Mouse (Mus musculus) C2C12 (cell line): Measurements from ENCODE around the gene Ckm.

Experiments used
- CTCF ChIP-seq: IDR thresholded peaks from one replicate; pipeline ENCODE4 v1.5.1; 2011; ENCODE audit not compliant: control insufficient read depth, insufficient read depth, insufficient read length
- MAX ChIP-seq: IDR thresholded peaks from one replicate; pipeline ENCODE4 v1.6.1; 2011; ENCODE audit warnings: mild to moderate bottlenecking, control low read depth
- MYOG ChIP-seq: IDR thresholded peaks from one replicate; pipeline ENCODE4 v1.6.1; 2011; ENCODE audit not compliant: control insufficient read depth, insufficient read length; ENCODE audit errors: extremely low read depth
- USF1 ChIP-seq: IDR thresholded peaks from one replicate; pipeline ENCODE4 v1.6.1; 2011; ENCODE audit warnings: low read depth, mild to moderate bottlenecking, control low read depth, moderate library complexity

DNA sequence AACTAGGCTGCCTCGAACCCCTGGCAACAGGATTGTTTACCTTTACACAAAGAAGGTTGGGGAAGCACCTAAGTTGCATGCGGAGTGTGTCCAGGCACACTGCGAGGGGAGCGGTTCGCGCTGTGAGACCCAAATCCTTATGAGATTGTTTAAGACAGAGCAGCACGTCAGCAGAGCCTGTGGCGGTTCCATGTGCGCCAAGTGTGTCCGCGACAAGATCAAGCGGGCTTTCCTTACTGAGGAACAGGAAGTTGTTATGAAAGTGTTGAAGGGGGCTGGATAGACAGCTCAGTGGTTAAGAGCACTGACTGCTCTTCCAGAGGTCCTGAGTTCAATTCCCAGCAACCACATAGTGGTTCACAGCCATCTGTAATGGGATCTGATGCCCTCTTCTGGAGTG, 63.7 kb downstream of the Ckm start:
- TF ChIP-seq CTCF (no peak), MAX (no peak), USF1 (no peak), MYOG (no peak)
